Mouse (Mus musculus): ENCODE results near the gene Gm5105. TPM values are rescaled to one million over a fixed set of nuclear protein-coding genes. Genes with fewer than 3 reads are reported as not detected.

The Gm5105 gene
- polyA plus RNA-seq, 2 experiments = 0.15 to 0.21 TPM

GRCm38 (mm10) chr3:138056976-138057375, 10.2 kb downstream of the Gm5105 start:
- Histone ChIP-seq H3K27me3 (ENCODE audit: control insufficient read depth, insufficient read depth, low read length) (no peaks in the 10 kb centered on the region), H3K27ac (replicated peaks; ENCODE audit: low read depth, low read length) (no peak overlapping the region), H3K4me3 (replicated peaks; ENCODE audit: low read length) (no peak overlapping the region), H3K9ac (ENCODE audit: low read depth, low read length, severe bottlenecking) (no peak overlapping the region), H3K9me3 (ENCODE audit: control insufficient read depth, low read length) (no peaks in the 10 kb centered on the region), H3K4me1 (ENCODE audit: control insufficient read depth, insufficient read depth, low read length) (peaks cover 9% of the 10 kb centered on the region), H3K36me3 (ENCODE audit: control insufficient read depth, insufficient read depth, low read length) (no peaks in the 10 kb centered on the region), H3K4me2 (replicated peaks; ENCODE audit: low read depth, low read length, severe bottlenecking) (no peak overlapping the region)
- WGBS = 76% methylated on average over 7 of the region's 7 CpGs
- ATAC-seq (ENCODE audit: low FRiP score, low read depth) = 0 out of 2 replicates have a peak, but pooled peaks have one; percentile 16
- no peak for TF ChIP-seq POLR2A (IDR thresholded peaks at IDR 0.05; ENCODE audit: borderline replicate concordance, extremely low read depth, insufficient read depth, insufficient read length)
- peak; percentile 25 for DNase-seq (ENCODE audit: low spot score)

GRCm38 (mm10) chr3:138053969-138054368, 13.2 kb downstream of the Gm5105 start:
- Histone ChIP-seq H3K4me2 (replicated peaks; ENCODE audit: low read depth, low read length, severe bottlenecking) (no peak overlapping the region), H3K36me3 (ENCODE audit: control insufficient read depth, insufficient read depth, low read length) (no peaks in the 10 kb centered on the region), H3K9ac (ENCODE audit: low read depth, low read length, severe bottlenecking) (no peak overlapping the region), H3K27me3 (ENCODE audit: control insufficient read depth, insufficient read depth, low read length) (no peaks in the 10 kb centered on the region), H3K27ac (replicated peaks; ENCODE audit: low read depth, low read length) (no peak overlapping the region), H3K4me1 (ENCODE audit: control insufficient read depth, insufficient read depth, low read length) (peaks cover 9% of the 10 kb centered on the region), H3K9me3 (ENCODE audit: control insufficient read depth, low read length) (no peaks in the 10 kb centered on the region), H3K4me3 (replicated peaks; ENCODE audit: low read length) (no peak overlapping the region)
- no peak for TF ChIP-seq POLR2A (IDR thresholded peaks at IDR 0.05; ENCODE audit: borderline replicate concordance, extremely low read depth, insufficient read depth, insufficient read length)
- WGBS = 16% methylated on average over 4 of the region's 4 CpGs
- ATAC-seq (ENCODE audit: low FRiP score, low read depth) (peak; percentile 63; the same call in 1 of the 2 replicates), DNase-seq (ENCODE audit: low spot score) (peak; percentile 32)

- Histone ChIP-seq H3K4me2 (replicated peaks; ENCODE audit: low read depth, low read length, severe bottlenecking) (no peak overlapping the region), H3K4me1 (ENCODE audit: control insufficient read depth, insufficient read depth, low read length) (peaks cover 5% of the 10 kb centered on the region; the same call in 1 of the 2 replicates), H3K9ac (ENCODE audit: low read depth, low read length, severe bottlenecking) (no peak overlapping the region), H3K27me3 (ENCODE audit: control insufficient read depth, insufficient read depth, low read length) (no peaks in the 10 kb centered on the region), H3K9me3 (ENCODE audit: control insufficient read depth, low read length) (no peaks in the 10 kb centered on the region), H3K4me3 (replicated peaks; ENCODE audit: low read length) (no peak overlapping the region), H3K36me3 (ENCODE audit: control insufficient read depth, insufficient read depth, low read length) (no peaks in the 10 kb centered on the region), H3K27ac (replicated peaks; ENCODE audit: low read depth, low read length) (no peak overlapping the region)
- 60% methylated on average over 3 of the region's 3 CpGs for WGBS
- no peak for TF ChIP-seq POLR2A (IDR thresholded peaks at IDR 0.05; ENCODE audit: borderline replicate concordance, extremely low read depth, insufficient read depth, insufficient read length)
- DNase-seq (ENCODE audit: low spot score) (no peak), ATAC-seq (ENCODE audit: low FRiP score, low read depth) (no peak)
Measured at GRCm38 (mm10) chr3:138051431-138051830, 15.8 kb downstream of the Gm5105 start.

GRCm38 (mm10) chr3:138050772-138051171, 16.4 kb downstream of the Gm5105 start:
- no peaks in the 10 kb centered on the region for H3K36me3 ChIP-seq (ENCODE audit: control insufficient read depth, insufficient read depth, low read length)
- no peak for DNase-seq (ENCODE audit: low spot score)
- H3K27me3 ChIP-seq (ENCODE audit: control insufficient read depth, insufficient read depth, low read length) = no peaks in the 10 kb centered on the region
- H3K9me3 ChIP-seq (ENCODE audit: control insufficient read depth, low read length) = no peaks in the 10 kb centered on the region
- H3K4me2 ChIP-seq (replicated peaks; ENCODE audit: low read depth, low read length, severe bottlenecking) = no peak overlapping the region
- H3K4me1 ChIP-seq (ENCODE audit: control insufficient read depth, insufficient read depth, low read length) = peaks cover 5% of the 10 kb centered on the region; the same call in 1 of the 2 replicates
- no peak for TF ChIP-seq POLR2A (IDR thresholded peaks at IDR 0.05; ENCODE audit: borderline replicate concordance, extremely low read depth, insufficient read depth, insufficient read length)
- no peak overlapping the region for H3K27ac ChIP-seq (replicated peaks; ENCODE audit: low read depth, low read length)
- ATAC-seq (ENCODE audit: low FRiP score, low read depth) = no peak
- H3K4me3 ChIP-seq (replicated peaks; ENCODE audit: low read length) = no peak overlapping the region
- 29% methylated on average over 11 of the region's 11 CpGs for WGBS
- H3K9ac ChIP-seq (ENCODE audit: low read depth, low read length, severe bottlenecking) = no peak overlapping the region

GRCm38 (mm10) chr3:138049555-138049954, 17.6 kb downstream of the Gm5105 start:
- Histone ChIP-seq H3K36me3 (ENCODE audit: control insufficient read depth, insufficient read depth, low read length) (no peaks in the 10 kb centered on the region), H3K4me3 (replicated peaks; ENCODE audit: low read length) (no peak overlapping the region), H3K9ac (ENCODE audit: low read depth, low read length, severe bottlenecking) (no peak overlapping the region), H3K27me3 (ENCODE audit: control insufficient read depth, insufficient read depth, low read length) (no peaks in the 10 kb centered on the region), H3K4me1 (ENCODE audit: control insufficient read depth, insufficient read depth, low read length) (peaks cover 5% of the 10 kb centered on the region; the same call in 1 of the 2 replicates), H3K9me3 (ENCODE audit: control insufficient read depth, low read length) (no peaks in the 10 kb centered on the region), H3K27ac (replicated peaks; ENCODE audit: low read depth, low read length) (no peak overlapping the region), H3K4me2 (replicated peaks; ENCODE audit: low read depth, low read length, severe bottlenecking) (no peak overlapping the region)
- TF ChIP-seq POLR2A (IDR thresholded peaks at IDR 0.05; ENCODE audit: borderline replicate concordance, extremely low read depth, insufficient read depth, insufficient read length) = no peak
- DNase-seq (ENCODE audit: low spot score) = peak; percentile 25
- 68% methylated on average over 6 of the region's 6 CpGs for WGBS
- ATAC-seq (ENCODE audit: low FRiP score, low read depth) = 0 out of 2 replicates have a peak, but pooled peaks have one; percentile 62

- Histone ChIP-seq H3K27me3 (ENCODE audit: control insufficient read depth, insufficient read depth, low read length) (no peaks in the 10 kb centered on the region), H3K4me2 (replicated peaks; ENCODE audit: low read depth, low read length, severe bottlenecking) (no peak overlapping the region), H3K27ac (replicated peaks; ENCODE audit: low read depth, low read length) (no peak overlapping the region), H3K4me3 (replicated peaks; ENCODE audit: low read length) (no peak overlapping the region), H3K9ac (ENCODE audit: low read depth, low read length, severe bottlenecking) (no peak overlapping the region), H3K36me3 (ENCODE audit: control insufficient read depth, insufficient read depth, low read length) (no peaks in the 10 kb centered on the region), H3K4me1 (ENCODE audit: control insufficient read depth, insufficient read depth, low read length) (no peaks in the 10 kb centered on the region), H3K9me3 (ENCODE audit: control insufficient read depth, low read length) (no peaks in the 10 kb centered on the region)
- no peak for TF ChIP-seq POLR2A (IDR thresholded peaks at IDR 0.05; ENCODE audit: borderline replicate concordance, extremely low read depth, insufficient read depth, insufficient read length)
- DNase-seq (ENCODE audit: low spot score) = no peak
- ATAC-seq (ENCODE audit: low FRiP score, low read depth) = no peak
- WGBS = 72% methylated on average over 7 of the region's 7 CpGs
Measured at GRCm38 (mm10) chr3:138043316-138043715, 23.9 kb downstream of the Gm5105 start.

Data from limb, embryonic 14.5 days (tissue).